Mouse (Mus musculus) small intestine, adult 2 months (tissue): Measurements from ENCODE around the gene Egfem1. TPM values are rescaled to one million over a fixed set of nuclear protein-coding genes. Genes with fewer than 3 reads are reported as not detected.

ENCODE experiments used
- H3K27ac ChIP-seq: fragments of 200-500 bp; 2 replicates; pipeline ENCODE4 v1.5.1; 2012; ENCODE audit warnings: low read depth, low read length, control low read depth, inconsistent platforms; ENCODE audit not compliant: insufficient read depth
- H3K27me3 ChIP-seq: fragments of 200-500 bp; 2 replicates; pipeline ENCODE4 v1.6.1; 2012; ENCODE audit warnings: mild to moderate bottlenecking, moderate library complexity, low read length, inconsistent platforms; ENCODE audit not compliant: control insufficient read depth, insufficient read depth
- H3K36me3 ChIP-seq: fragments of 200-500 bp; 2 replicates; pipeline ENCODE4 v1.6.1; 2012; ENCODE audit warnings: mild to moderate bottlenecking, low read length, control low read depth, inconsistent platforms; ENCODE audit not compliant: control insufficient read depth, insufficient read depth
- H3K4me1 ChIP-seq: fragments of 200-500 bp; 2 replicates; pipeline ENCODE4 v1.6.1; 2012; ENCODE audit warnings: low read length, inconsistent platforms, mixed read lengths; ENCODE audit not compliant: control insufficient read depth, insufficient read depth, insufficient read length
- H3K4me3 ChIP-seq: fragments of 200-500 bp; 2 replicates; pipeline ENCODE4 v1.5.1; 2012; ENCODE audit warnings: low read depth, mild to moderate bottlenecking, control low read depth, inconsistent platforms, low read length, moderate library complexity
- CTCF ChIP-seq: fragments of 200-500 bp; IDR thresholded peaks from 2 replicates; pipeline ENCODE4 v1.5.1; 2012; ENCODE audit warnings: low read depth, mild to moderate bottlenecking, control low read depth, inconsistent platforms, low read length, moderate library complexity, mixed read lengths; ENCODE audit not compliant: insufficient replicate concordance, insufficient read length; ENCODE audit errors: extremely low read depth
- POLR2A ChIP-seq: fragments of 200-500 bp; IDR thresholded peaks from 2 replicates; pipeline ENCODE4 v1.6.1; 2012; ENCODE audit warnings: low read depth, mild to moderate bottlenecking, control low read depth, inconsistent platforms, low read length, moderate library complexity
- WGBS: fragments of 180-500 bp; shearing (Covaris S2); methylation state at CpG from one replicate; pipeline ENCODE4 v1.1.7; 2018; 5-methylcytosine and 5-hydroxymethylcytosine counted together
- polyA plus RNA-seq: library from polyadenylated mRNA; depleted of rRNA; stranded (reverse); fragments of >200 nt; gene quantifications from 2 replicates; pipeline ENCODE4 v1.2.3, GENCODE M21; 2012; rRNA removed

Egfem1 gene
- not detected in 2 replicates for polyA plus RNA-seq

DNA sequence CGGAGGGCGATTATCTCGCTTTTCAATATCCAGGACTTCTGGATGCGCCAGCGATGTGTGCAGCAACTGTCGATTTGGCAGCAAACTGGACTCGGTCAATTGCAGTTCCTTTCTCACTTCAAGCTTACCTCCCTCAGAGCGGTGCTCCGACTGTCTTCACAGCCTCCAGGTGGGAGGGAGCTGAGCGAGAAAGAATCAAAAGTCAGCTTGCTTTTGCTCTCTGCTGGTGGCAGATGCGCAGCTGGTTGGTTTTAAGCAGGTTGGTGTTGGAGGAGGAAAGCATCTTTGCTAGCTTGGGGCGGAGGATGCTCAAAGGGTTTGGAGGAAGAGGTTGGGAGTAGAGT, at the start of gene Egfem1:
Gene Egfem1 (plus strand): TSS at position 72 of the 344 bp plus-strand sequence.
- 10% methylated on average over 12 of the region's 12 CpGs for WGBS
- no peaks in the 10 kb centered on the region for H3K36me3 ChIP-seq
- no peak for TF ChIP-seq POLR2A
- TF ChIP-seq CTCF = no peak
- no peaks in the 10 kb centered on the region for H3K4me1 ChIP-seq
- H3K27ac ChIP-seq = no peak within 1 kb of the TSS
- no peaks in the 10 kb centered on the region for H3K27me3 ChIP-seq
- no peak within 1 kb of the TSS for H3K4me3 ChIP-seq

DNA sequence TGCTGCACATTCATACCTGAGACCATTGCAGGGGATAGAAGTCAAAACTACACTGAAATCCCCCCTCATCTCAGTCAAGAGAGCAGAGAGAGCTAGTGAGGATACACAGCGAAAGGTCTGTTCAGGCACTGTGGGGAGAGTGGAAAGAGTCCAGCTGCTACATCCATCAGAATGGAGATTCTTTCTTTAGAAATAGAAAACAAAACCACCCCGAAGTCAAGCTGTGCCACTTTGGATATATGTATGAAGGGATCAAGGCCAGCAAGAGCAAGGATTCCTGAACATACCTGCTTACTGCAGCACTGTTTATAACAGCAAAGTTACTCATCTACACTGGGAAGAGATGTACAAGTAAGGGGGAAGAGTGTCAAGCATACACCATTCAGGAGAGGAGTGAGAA, 48.7 kb upstream of the Egfem1 start:
- Histone ChIP-seq H3K27ac (no peak overlapping the region), H3K4me1 (no peaks in the 10 kb centered on the region), H3K4me3 (no peak overlapping the region), H3K36me3 (no peaks in the 10 kb centered on the region), H3K27me3 (no peaks in the 10 kb centered on the region)
- no peak for TF ChIP-seq CTCF
- no peak for TF ChIP-seq POLR2A
- WGBS = 76% methylated on average over 2 of the region's 2 CpGs

GRCm38 (mm10) chr3:29036146-29036545, 45.7 kb upstream of the Egfem1 start:
- no peak for TF ChIP-seq POLR2A
- TF ChIP-seq CTCF = no peak
- 3% methylated on average over 3 of the region's 3 CpGs for WGBS
- no peak overlapping the region for H3K27ac ChIP-seq
- no peaks in the 10 kb centered on the region for H3K36me3 ChIP-seq
- H3K4me3 ChIP-seq = no peak overlapping the region
- no peaks in the 10 kb centered on the region for H3K27me3 ChIP-seq
- H3K4me1 ChIP-seq = no peaks in the 10 kb centered on the region

GRCm38 (mm10) chr3:29036620-29037019, 45.2 kb upstream of the Egfem1 start:
- H3K36me3 ChIP-seq = no peaks in the 10 kb centered on the region
- H3K4me1 ChIP-seq = no peaks in the 10 kb centered on the region
- no peak overlapping the region for H3K27ac ChIP-seq
- TF ChIP-seq CTCF (no peak), POLR2A (no peak)
- no peaks in the 10 kb centered on the region for H3K27me3 ChIP-seq
- no peak overlapping the region for H3K4me3 ChIP-seq

- Histone ChIP-seq H3K4me3 (no peak overlapping the region), H3K27me3 (no peaks in the 10 kb centered on the region), H3K27ac (no peak overlapping the region), H3K4me1 (no peaks in the 10 kb centered on the region), H3K36me3 (no peaks in the 10 kb centered on the region)
- TF ChIP-seq CTCF = no peak
- no peak for TF ChIP-seq POLR2A
- 89% methylated on average over 7 of the region's 7 CpGs for WGBS
Observed at GRCm38 (mm10) chr3:29040064-29040463, 41.8 kb upstream of the Egfem1 start.

DNA sequence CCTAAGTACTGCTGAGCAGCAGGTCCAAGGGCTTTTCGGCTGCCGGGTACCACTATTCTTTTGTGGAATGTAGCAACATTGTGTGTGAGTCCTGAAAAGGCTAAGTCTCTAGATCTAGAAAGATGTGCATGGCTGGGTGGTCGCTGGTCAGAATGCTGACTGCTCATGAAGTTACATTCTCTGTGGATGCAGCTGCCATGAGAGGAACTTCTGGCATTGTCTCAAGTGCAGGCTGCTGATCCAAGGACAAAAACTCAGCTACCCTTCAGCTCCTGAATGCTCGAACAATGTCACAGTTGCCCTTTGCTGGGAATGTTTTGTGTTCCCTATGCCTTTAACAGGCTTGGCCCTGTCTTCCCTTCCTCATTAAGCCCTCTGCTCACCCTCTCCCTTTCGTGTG, 35.5 kb upstream of the Egfem1 start:
- TF ChIP-seq CTCF (no peak), POLR2A (no peak)
- 68% methylated on average over 5 of the region's 5 CpGs for WGBS

DNA sequence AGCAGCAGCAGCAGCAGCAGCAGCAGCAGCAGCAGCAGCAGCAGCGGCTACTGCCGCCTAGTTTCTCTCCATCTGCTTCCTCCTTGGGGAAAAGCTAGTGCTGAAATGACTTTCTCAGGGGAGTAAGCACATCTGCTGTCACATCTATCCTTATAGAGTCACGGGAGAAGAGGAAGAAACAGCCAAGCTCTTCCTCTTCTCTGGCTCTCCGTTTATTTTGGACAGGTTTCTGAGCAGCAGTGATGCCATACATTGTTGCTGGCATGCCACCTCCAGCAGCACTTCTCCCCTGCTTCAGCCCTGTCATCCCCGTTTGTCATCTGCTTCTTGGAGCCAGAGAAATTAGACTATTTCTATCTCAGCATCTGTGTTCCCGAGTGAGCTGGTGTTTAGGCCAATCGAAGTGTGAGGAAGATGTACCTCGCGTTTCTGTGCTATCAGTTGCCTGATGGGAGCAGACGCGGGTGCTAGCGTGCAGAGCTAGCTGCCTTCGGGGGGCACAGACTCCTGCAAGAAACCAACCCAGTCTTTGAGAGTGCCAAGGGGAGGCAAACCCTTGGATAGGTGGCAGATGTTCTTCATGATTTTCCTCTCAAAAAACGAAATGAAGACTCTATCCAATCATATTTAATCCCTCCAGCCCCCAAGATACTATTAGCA, 34.4 kb upstream of the Egfem1 start:
- TF ChIP-seq CTCF (no peak), POLR2A (no peak)
- Histone ChIP-seq H3K27ac (no peak overlapping the region), H3K27me3 (no peaks in the 10 kb centered on the region), H3K36me3 (no peaks in the 10 kb centered on the region), H3K4me1 (no peaks in the 10 kb centered on the region), H3K4me3 (no peak overlapping the region)
- 70% methylated on average over 14 of the region's 14 CpGs for WGBS

More for the DNA sequence above, 35.5 kb upstream of the Egfem1 start:
- Histone ChIP-seq H3K4me1 (no peaks in the 10 kb centered on the region), H3K4me3 (no peak overlapping the region), H3K27me3 (no peaks in the 10 kb centered on the region), H3K36me3 (no peaks in the 10 kb centered on the region), H3K27ac (no peak overlapping the region)
